Mouse (Mus musculus) MEL (cell line): ENCODE data around the gene Cbarp. TPM values are rescaled to one million over a fixed set of nuclear protein-coding genes. Genes with fewer than 3 reads are reported as not detected.
A peak's percentile ranks its signal among the peaks of the same experiment; 100 is the strongest.

Experiments used
- DNase-seq: peaks from one replicate; pipeline ENCODE4 v3.0.0; 2011; ENCODE audit warnings: low read depth, low spot score
- H3K27ac ChIP-seq: 2 replicates; pipeline ENCODE4 v1.5.1; 2012; ENCODE audit warnings: low read depth, mild to moderate bottlenecking, control low read depth, low read length, moderate library complexity; ENCODE audit not compliant: control insufficient read depth
- H3K27me3 ChIP-seq, 2 experiments: fragments of 150-350 bp in 1 of 2; sonication (generic) in 1 of 2; 2 replicates each; pipeline ENCODE4 v1.6.1; 2012; ENCODE audit warnings: low read length in 2 of 2, mild to moderate bottlenecking in 2 of 2, improper control_type of control experiment in 1 of 2, moderate library complexity in 1 of 2; ENCODE audit not compliant: insufficient read depth in 2 of 2, control insufficient read depth in 1 of 2
- H3K36me3 ChIP-seq, 2 experiments: 2 replicates each; pipeline ENCODE4 v1.6.1; 2012 to 2014; ENCODE audit warnings: low read length in 2 of 2, improper control_type of control experiment in 1 of 2, inconsistent platforms in 1 of 2, mild to moderate bottlenecking in 1 of 2; ENCODE audit not compliant: insufficient read depth in 2 of 2, control insufficient read depth in 1 of 2
- H3K4me1 ChIP-seq, 2 experiments: fragments of 150-350 bp in 1 of 2; sonication (generic) in 1 of 2; 2 replicates each; pipeline ENCODE4 v1.6.1; 2012; ENCODE audit warnings: low read length in 2 of 2, improper control_type of control experiment in 1 of 2, mild to moderate bottlenecking in 1 of 2; ENCODE audit not compliant: insufficient read depth in 2 of 2, control insufficient read depth in 1 of 2
- H3K4me3 ChIP-seq, 2 experiments: fragments of 150-350 bp in 1 of 2; sonication (generic) in 1 of 2; 2 replicates each; pipeline ENCODE4 v1.5.1; 2012; ENCODE audit warnings: low read depth in 2 of 2, low read length in 2 of 2, mild to moderate bottlenecking in 2 of 2, moderate library complexity in 2 of 2, control low read depth in 1 of 2, improper control_type of control experiment in 1 of 2; ENCODE audit not compliant: control insufficient read depth in 1 of 2, insufficient read depth in 1 of 2
- H3K79me2 ChIP-seq: 2 replicates; pipeline ENCODE4 v1.6.1; 2012; ENCODE audit warnings: mild to moderate bottlenecking, low read length, moderate library complexity; ENCODE audit not compliant: control insufficient read depth, poor library complexity, insufficient read depth
- H3K9ac ChIP-seq: 2 replicates; pipeline ENCODE4 v1.6.1; 2012; ENCODE audit warnings: low read depth, mild to moderate bottlenecking, control low read depth, low read length, moderate library complexity; ENCODE audit not compliant: control insufficient read depth, poor library complexity, severe bottlenecking
- H3K9me3 ChIP-seq: fragments of 150-350 bp; sonication (generic); replicated peaks from 2 replicates; pipeline ENCODE4 v1.6.1; 2012; ENCODE audit warnings: mild to moderate bottlenecking, low read length, improper control_type of control experiment, moderate library complexity; ENCODE audit not compliant: insufficient read depth
- BHLHE40 ChIP-seq: IDR thresholded peaks from 2 replicates; pipeline ENCODE4 v1.6.1; 2012; ENCODE audit warnings: low read depth, mild to moderate bottlenecking, inconsistent platforms, low read length, improper control_type of control experiment, borderline replicate concordance
- CHD1 ChIP-seq: IDR thresholded peaks from 2 replicates; pipeline ENCODE4 v1.6.1; 2012; ENCODE audit warnings: low read depth, mild to moderate bottlenecking, inconsistent platforms, low read length, improper control_type of control experiment
- CHD2 ChIP-seq: IDR thresholded peaks from 2 replicates; pipeline ENCODE4 v1.6.1; 2011; ENCODE audit warnings: low read length, improper control_type of control experiment
- CTCF ChIP-seq, 3 experiments: IDR thresholded peaks in 2 of 3; conservative IDR thresholded peaks in 1 of 3; 2 replicates each; pipeline ENCODE4 v1.5.1; 2011 to 2012; ENCODE audit warnings: low read length in 3 of 3, low read depth in 2 of 3, mild to moderate bottlenecking in 2 of 3, improper control_type of control experiment in 1 of 3, inconsistent platforms in 1 of 3, mixed read lengths in 1 of 3, moderate library complexity in 1 of 3; ENCODE audit not compliant: control insufficient read depth in 1 of 3, insufficient read depth in 1 of 3, poor library complexity in 1 of 3, severe bottlenecking in 1 of 3
- ELF1 ChIP-seq: IDR thresholded peaks from 2 replicates; pipeline ENCODE4 v1.6.1; 2014; ENCODE audit warnings: low read depth, mild to moderate bottlenecking, inconsistent platforms, low read length, improper control_type of control experiment, moderate library complexity
- ETS1 ChIP-seq: IDR thresholded peaks from 2 replicates; pipeline ENCODE4 v1.6.1; 2012; ENCODE audit warnings: low read depth, mild to moderate bottlenecking, inconsistent platforms, low read length, improper control_type of control experiment, moderate library complexity
- GATA1 ChIP-seq: IDR thresholded peaks from 2 replicates; pipeline ENCODE4 v1.6.1; 2011; ENCODE audit warnings: low read depth, low read length, improper control_type of control experiment
- HCFC1 ChIP-seq: IDR thresholded peaks from 2 replicates; pipeline ENCODE4 v1.6.1; 2012; ENCODE audit warnings: low read depth, mild to moderate bottlenecking, inconsistent platforms, low read length, improper control_type of control experiment, moderate library complexity
- JUND ChIP-seq: IDR thresholded peaks from 2 replicates; pipeline ENCODE4 v1.6.1; 2011; ENCODE audit warnings: low read depth, mild to moderate bottlenecking, improper control_type of control experiment, low read length
- KAT2A ChIP-seq: conservative IDR thresholded peaks from 2 replicates; pipeline ENCODE4 v1.6.1; 2012; ENCODE audit warnings: low read depth, low read length, improper control_type of control experiment, inconsistent platforms
- MAFK ChIP-seq: IDR thresholded peaks from 2 replicates; pipeline ENCODE4 v1.6.1; 2011; ENCODE audit warnings: low read depth, mild to moderate bottlenecking, low read length, improper control_type of control experiment, borderline replicate concordance
- MAX ChIP-seq: IDR thresholded peaks from 2 replicates; pipeline ENCODE4 v1.6.1; 2011; ENCODE audit warnings: low read length, improper control_type of control experiment
- MEF2A ChIP-seq: IDR thresholded peaks from 2 replicates; pipeline ENCODE4 v1.6.1; 2014; ENCODE audit warnings: low read depth, mild to moderate bottlenecking, inconsistent platforms, low read length, improper control_type of control experiment; ENCODE audit not compliant: poor library complexity, insufficient replicate concordance, severe bottlenecking; ENCODE audit errors: extremely low read depth
- MXI1 ChIP-seq: IDR thresholded peaks from 2 replicates; pipeline ENCODE4 v1.6.1; 2011; ENCODE audit warnings: mild to moderate bottlenecking, low read depth, low read length, improper control_type of control experiment
- MYB ChIP-seq: IDR thresholded peaks from 2 replicates; pipeline ENCODE4 v1.6.1; 2011; ENCODE audit warnings: mild to moderate bottlenecking, low read depth, low read length, improper control_type of control experiment
- MYC ChIP-seq: IDR thresholded peaks from 2 replicates; pipeline ENCODE4 v1.6.1; 2011; ENCODE audit warnings: low read depth, mild to moderate bottlenecking, low read length, improper control_type of control experiment, moderate library complexity
- NELFE ChIP-seq: IDR thresholded peaks from 2 replicates; pipeline ENCODE4 v1.6.1; 2011; ENCODE audit warnings: low read depth, low read length, improper control_type of control experiment
- NRF1 ChIP-seq: IDR thresholded peaks from 2 replicates; pipeline ENCODE4 v1.6.1; 2014; ENCODE audit warnings: low read depth, mild to moderate bottlenecking, inconsistent platforms, low read length, improper control_type of control experiment, moderate library complexity; ENCODE audit not compliant: poor library complexity, insufficient read depth, severe bottlenecking
- POLR2A ChIP-seq, 2 experiments: IDR thresholded peaks; 2 replicates each; pipeline ENCODE4 v1.6.1; 2011 to 2012; ENCODE audit warnings: low read length in 2 of 2, mild to moderate bottlenecking in 2 of 2, control low read depth in 1 of 2, improper control_type of control experiment in 1 of 2, low read depth in 1 of 2, moderate library complexity in 1 of 2; ENCODE audit not compliant: control insufficient read depth in 1 of 2, insufficient read depth in 1 of 2, poor library complexity in 1 of 2
- POLR2AphosphoS2 ChIP-seq: IDR thresholded peaks from 2 replicates; pipeline ENCODE4 v1.6.1; 2011; ENCODE audit warnings: low read length, improper control_type of control experiment
- POLR2AphosphoS5 ChIP-seq: IDR thresholded peaks from 2 replicates; pipeline ENCODE4 v1.6.1; 2012; ENCODE audit warnings: low read depth, borderline replicate concordance, mild to moderate bottlenecking, inconsistent platforms, low read length, moderate library complexity, mixed read lengths
- RAD21 ChIP-seq: IDR thresholded peaks from 2 replicates; pipeline ENCODE4 v1.6.1; 2011; ENCODE audit warnings: mild to moderate bottlenecking, low read depth, low read length, improper control_type of control experiment
- RCOR1 ChIP-seq: IDR thresholded peaks from 2 replicates; pipeline ENCODE4 v1.6.1; 2012; ENCODE audit warnings: low read depth, mild to moderate bottlenecking, inconsistent platforms, low read length, improper control_type of control experiment
- SIN3A ChIP-seq: IDR thresholded peaks from 2 replicates; pipeline ENCODE4 v1.6.1; 2012; ENCODE audit warnings: low read length, improper control_type of control experiment, inconsistent platforms
- SMC3 ChIP-seq: IDR thresholded peaks from 2 replicates; pipeline ENCODE4 v1.6.1; 2011; ENCODE audit warnings: low read depth, low read length, improper control_type of control experiment
- TAL1 ChIP-seq: IDR thresholded peaks from 2 replicates; pipeline ENCODE4 v1.6.1; 2012; ENCODE audit warnings: mild to moderate bottlenecking, inconsistent platforms, low read length, moderate library complexity, mixed read lengths
- TBP ChIP-seq: IDR thresholded peaks from 2 replicates; pipeline ENCODE4 v1.8.0; 2011; ENCODE audit warnings: low read depth, low read length, improper control_type of control experiment
- TCF12 ChIP-seq: IDR thresholded peaks from 2 replicates; pipeline ENCODE4 v1.6.1; 2014; ENCODE audit warnings: low read depth, mild to moderate bottlenecking, inconsistent platforms, low read length, improper control_type of control experiment, moderate library complexity
- UBTF ChIP-seq: IDR thresholded peaks from 2 replicates; pipeline ENCODE4 v1.6.1; 2012; ENCODE audit warnings: low read depth, mild to moderate bottlenecking, inconsistent platforms, low read length, improper control_type of control experiment, moderate library complexity, borderline replicate concordance; ENCODE audit not compliant: insufficient read depth
- USF1 ChIP-seq: IDR thresholded peaks from 2 replicates; pipeline ENCODE4 v1.6.1; 2014; ENCODE audit warnings: low read depth, mild to moderate bottlenecking, inconsistent platforms, low read length, improper control_type of control experiment, moderate library complexity
- USF2 ChIP-seq, 2 experiments: IDR thresholded peaks; 2 replicates each; pipeline ENCODE4 v1.6.1; 2011 to 2012; ENCODE audit warnings: improper control_type of control experiment in 2 of 2, low read length in 2 of 2, borderline replicate concordance in 1 of 2, inconsistent platforms in 1 of 2, low read depth in 1 of 2, mild to moderate bottlenecking in 1 of 2; ENCODE audit not compliant: insufficient read depth in 1 of 2
- ZC3H11A ChIP-seq: IDR thresholded peaks from 2 replicates; pipeline ENCODE4 v1.6.1; 2012; ENCODE audit warnings: low read depth, mild to moderate bottlenecking, inconsistent platforms, low read length, improper control_type of control experiment
- ZKSCAN1 ChIP-seq: IDR thresholded peaks from 2 replicates; pipeline ENCODE4 v1.6.1; 2012; ENCODE audit warnings: low read depth, mild to moderate bottlenecking, inconsistent platforms, low read length, improper control_type of control experiment, moderate library complexity
- ZMIZ1 ChIP-seq: IDR thresholded peaks from 2 replicates; pipeline ENCODE4 v1.6.1; 2012; ENCODE audit warnings: low read depth, mild to moderate bottlenecking, inconsistent platforms, low read length, improper control_type of control experiment, moderate library complexity
- ZNF384 ChIP-seq: IDR thresholded peaks from 2 replicates; pipeline ENCODE4 v1.6.1; 2012; ENCODE audit warnings: low read depth, mild to moderate bottlenecking, inconsistent platforms, low read length, improper control_type of control experiment
- polyA plus RNA-seq, 2 experiments: library from polyadenylated mRNA; stranded (reverse) in 1 of 2; unstranded in 1 of 2; fragments of >175 nt in 1 of 2; fragments of >200 nt in 1 of 2; gene quantifications; 2 replicates each; pipeline versions ENCODE4 v1.2.1 to v1.2.4; 2012; ENCODE audit warnings: low replicate concordance in 2 of 2, low read depth in 1 of 2; ENCODE audit not compliant: insufficient read length in 2 of 2, insufficient read depth in 1 of 2, missing spikeins in 1 of 2
- total RNA-seq: library from RNA; depleted of rRNA; stranded (reverse); fragments of 300-350 nt; gene quantifications from 2 replicates; pipeline ENCODE4 v1.2.3, GENCODE M21; 2012

Cbarp gene
- total and polyA plus RNA-seq, 3 experiments: 6.8 to 19.3 TPM; not detected in 1

DNA sequence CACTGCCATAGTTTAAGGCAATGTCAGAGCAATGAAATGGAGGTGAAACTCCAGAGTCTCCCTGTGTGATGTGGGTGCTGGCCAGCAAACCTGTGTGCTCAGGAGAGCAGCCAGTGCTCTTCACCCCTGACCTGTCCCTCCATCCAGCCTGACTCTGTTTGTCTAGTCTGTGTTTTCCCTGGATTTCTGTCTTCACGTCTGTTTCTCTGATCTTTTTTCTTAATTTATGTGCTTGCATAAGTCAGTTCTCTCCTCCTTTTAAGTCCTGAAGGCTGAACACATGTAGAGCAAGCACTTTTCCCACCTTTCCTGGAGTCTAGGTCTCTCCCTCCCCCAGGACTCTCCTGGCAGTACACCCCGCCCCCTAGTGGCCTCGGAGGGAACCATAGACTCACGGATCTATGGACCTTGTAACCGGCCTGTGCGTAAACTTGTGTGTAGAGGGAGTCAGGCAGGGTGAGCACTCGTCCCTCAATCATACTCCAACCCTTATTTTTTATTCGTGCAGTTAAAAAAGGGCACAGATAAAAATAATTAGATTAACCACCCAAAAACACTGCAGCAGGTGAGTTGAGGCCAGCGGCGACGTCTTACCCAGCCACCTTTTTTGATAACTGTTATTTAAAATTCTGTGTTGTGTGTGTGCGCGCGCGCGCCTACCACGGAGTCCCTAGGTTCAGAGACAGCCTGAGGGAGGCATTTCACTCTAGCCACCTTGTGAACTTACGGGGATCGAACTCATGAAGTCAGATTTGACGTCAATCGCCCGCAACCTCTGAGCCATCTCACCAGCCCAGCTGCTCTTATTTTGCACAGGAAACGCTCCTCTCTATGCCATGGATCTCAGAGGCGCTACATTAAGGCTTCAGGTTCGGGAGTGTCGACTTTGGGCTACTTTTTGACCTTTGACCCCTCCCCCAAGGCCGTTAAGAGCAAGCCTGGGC lies 26.0 kb downstream of the Cbarp start:
- Histone ChIP-seq H3K9me3 (no peaks in the 10 kb centered on the region), H3K79me2 (peaks cover 45% of the 10 kb centered on the region), H3K27me3 (no peaks in the 10 kb centered on the region), H3K9ac (peak overlapping the region; percentile 77), H3K27ac (peak overlapping the region; percentile 76), H3K4me3 (peak overlapping the region; percentile 78 to 84), H3K4me1 (peaks cover 0 to 22% of the 10 kb centered on the region in 2 experiments; a peak in 3 of 4 replicates), H3K36me3 (peaks cover 0 to 20% of the 10 kb centered on the region in 2 experiments; a peak in 2 of 4 replicates)
- peak; percentile 92 for DNase-seq
- TF ChIP-seq HCFC1 (peak; percentile 51; the same call in 1 of the 2 replicates), ZC3H11A (peak; percentile 76), SIN3A (peak; percentile 56; the same call in 1 of the 2 replicates), POLR2A (IDR thresholded peaks at IDR 0.05; ENCODE audit: control insufficient read depth in 1 of 2, insufficient read depth in 1 of 2, low read depth in 1 of 2, low read length in 2 of 2, poor library complexity in 1 of 2) (no peak; a peak in 1 of 4 replicates), KAT2A (no peak), JUND (no peak), USF1 (no peak), ELF1 (no peak), CHD1 (no peak), MAX (peak; percentile 24; the same call in 1 of the 2 replicates), TBP (no peak), ETS1 (no peak; the same call in 1 of the 2 replicates), RCOR1 (no peak), MYC (0 out of 2 replicates have a peak, but pooled peaks have one; percentile 16), ZMIZ1 (no peak), ZNF384 (no peak), BHLHE40 (no peak), USF2 (IDR thresholded peaks at IDR 0.05; ENCODE audit: borderline replicate concordance in 1 of 2, insufficient read depth in 1 of 2, low read depth in 1 of 2, low read length in 2 of 2) (no peak), RAD21 (peak; percentile 85), MYB (no peak), UBTF (no peak), POLR2AphosphoS5 (no peak), TAL1 (no peak), CHD2 (no peak), MXI1 (peak; percentile 19; the same call in 1 of the 2 replicates), MAFK (no peak), GATA1 (no peak), TCF12 (no peak; the same call in 1 of the 2 replicates), NRF1 (no peak), ZKSCAN1 (no peak), SMC3 (peak; percentile 90), NELFE (no peak), MEF2A (no peak), CTCF (IDR thresholded peaks at IDR 0.05 in 2 of 3, conservative IDR thresholded peaks at IDR 0.05 in 1 of 3; ENCODE audit: control insufficient read depth in 1 of 3, insufficient read depth in 1 of 3, low read depth in 2 of 3, low read length in 3 of 3, poor library complexity in 1 of 3, severe bottlenecking in 1 of 3) (peak; percentile 88 to 95 (median 93)), POLR2AphosphoS2 (no peak)
